Mouse (Mus musculus) forebrain, embryonic 16.5 days (tissue): ENCODE results near the gene Etnk2. TPM values are rescaled to one million over a fixed set of nuclear protein-coding genes. Genes with fewer than 3 reads are reported as not detected.
A peak's percentile ranks its signal among the peaks of the same experiment; 100 is the strongest.

Experiments used
- ATAC-seq: fragments of 200-750 bp; cut with Nextera tagmentation; 2 replicates; pipeline ENCODE4 v1.8.0; 2017; ENCODE audit warnings: mild to moderate bottlenecking, moderate library complexity
- H3K27ac ChIP-seq: fragments of 300-500 bp; sonication (generic); 2 replicates; pipeline ENCODE4 v1.5.1; 2014; ENCODE audit warnings: low read length, control low read depth
- H3K27me3 ChIP-seq: fragments of 300-500 bp; sonication (generic); replicated peaks from 2 replicates; pipeline ENCODE4 v1.6.1; 2014; ENCODE audit warnings: low read length; ENCODE audit not compliant: control insufficient read depth, insufficient read depth
- H3K36me3 ChIP-seq: fragments of 300-500 bp; sonication (generic); 2 replicates; pipeline ENCODE4 v1.6.1; 2014; ENCODE audit not compliant: control insufficient read depth, insufficient read depth
- H3K4me1 ChIP-seq: fragments of 300-500 bp; sonication (generic); replicated peaks from 2 replicates; pipeline ENCODE4 v1.6.1; 2014; ENCODE audit warnings: low read length; ENCODE audit not compliant: control insufficient read depth, insufficient read depth
- H3K4me2 ChIP-seq: fragments of 300-500 bp; sonication (generic); 2 replicates; pipeline ENCODE4 v1.6.1; 2014; ENCODE audit warnings: mild to moderate bottlenecking, low read length, control low read depth
- H3K4me3 ChIP-seq: fragments of 300-500 bp; sonication (generic); replicated peaks from 2 replicates; pipeline ENCODE4 v1.5.1; 2014; ENCODE audit warnings: mild to moderate bottlenecking, low read length, control low read depth
- H3K9ac ChIP-seq: fragments of 300-500 bp; sonication (generic); replicated peaks from 2 replicates; pipeline ENCODE4 v1.6.1; 2014; ENCODE audit warnings: low read depth, low read length, control low read depth
- H3K9me3 ChIP-seq: fragments of 300-500 bp; sonication (generic); 2 replicates; pipeline ENCODE4 v1.6.1; 2016; ENCODE audit warnings: low read length; ENCODE audit not compliant: control insufficient read depth
- WGBS: fragments of 180-500 bp; shearing (Covaris S2); extraction: QIAGEN DNeasy Blood & Tissue Kit; methylation state at CpG from one replicate; pipeline ENCODE4 v1.1.7; 2014; 5-methylcytosine and 5-hydroxymethylcytosine counted together
- polyA plus RNA-seq: library from polyadenylated mRNA; unstranded; fragments of >200 nt; fragmentation: Nextera tagmentation; extraction: Ambion mirVana; gene quantifications from 2 replicates; pipeline ENCODE4 v1.2.1, GENCODE M21; 2015

The Etnk2 gene
- polyA plus RNA-seq, 1 experiment from 2014 or later = 9.5 TPM

DNA sequence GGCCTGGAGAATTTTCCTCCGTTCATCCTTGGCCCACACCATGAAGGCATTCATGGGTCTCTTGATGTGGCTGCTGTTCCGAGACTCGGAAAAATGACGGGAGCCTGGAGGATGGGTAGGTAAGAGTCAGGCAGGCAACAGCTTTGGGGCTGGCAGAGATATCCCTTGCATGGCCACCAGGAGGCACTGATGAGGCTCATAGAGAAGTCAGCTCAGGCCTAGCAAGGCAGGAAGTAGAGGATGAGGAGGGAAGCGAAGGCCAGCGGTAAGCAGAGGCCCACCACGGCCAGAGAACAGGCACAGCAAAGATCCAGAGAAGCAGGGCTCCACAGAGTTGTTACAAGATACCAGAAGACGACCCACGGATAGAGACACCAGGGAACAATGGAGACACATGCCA lies 22.1 kb downstream of the Etnk2 start:
- H3K4me1 ChIP-seq = peaks cover 6% of the 10 kb centered on the region; the same call in 1 of the 2 replicates
- H3K9ac ChIP-seq = peak overlapping the region; percentile 43
- whole genome bisulfite sequencing = 31% methylated on average over 9 of the region's 9 CpGs
- H3K36me3 ChIP-seq = no peaks in the 10 kb centered on the region
- H3K9me3 ChIP-seq = no peaks in the 10 kb centered on the region
- peak; percentile 45 for ATAC-seq
- H3K4me3 ChIP-seq = no peak overlapping the region
- H3K27ac ChIP-seq = no peak overlapping the region
- peak overlapping the region; percentile 6; the same call in 1 of the 2 replicates for H3K4me2 ChIP-seq
- H3K27me3 ChIP-seq = no peaks in the 10 kb centered on the region

DNA sequence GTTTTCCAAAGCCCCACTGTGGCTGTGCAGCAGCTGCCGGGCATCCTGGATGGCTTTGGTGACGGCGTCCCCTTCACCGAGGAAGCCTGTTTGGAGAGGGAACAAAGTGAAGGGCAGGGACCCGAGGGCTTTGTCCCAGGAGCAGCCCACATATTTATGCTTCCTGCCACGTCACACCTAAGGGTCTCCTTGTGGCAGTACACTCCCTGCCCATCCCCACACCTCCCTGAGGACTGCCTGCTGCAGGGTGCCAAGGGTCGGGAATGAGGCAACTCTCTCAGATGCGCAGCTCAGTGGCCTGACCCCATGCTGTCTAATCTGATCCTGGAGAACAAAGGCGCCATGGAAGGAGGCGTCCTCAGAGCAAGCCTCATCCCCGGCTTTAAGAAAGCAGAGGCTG lies 22.8 kb downstream of the Etnk2 start:
- 36% methylated on average over 11 of the region's 11 CpGs for WGBS
- H3K4me2 ChIP-seq = no peak overlapping the region
- H3K4me3 ChIP-seq = no peak overlapping the region
- no peak overlapping the region for H3K27ac ChIP-seq
- no peaks in the 10 kb centered on the region for H3K36me3 ChIP-seq
- no peaks in the 10 kb centered on the region for H3K27me3 ChIP-seq
- peak overlapping the region; percentile 43; the same call in 1 of the 2 replicates for H3K9ac ChIP-seq
- peaks cover 6% of the 10 kb centered on the region; the same call in 1 of the 2 replicates for H3K4me1 ChIP-seq
- H3K9me3 ChIP-seq = no peaks in the 10 kb centered on the region
- no peak for ATAC-seq

DNA sequence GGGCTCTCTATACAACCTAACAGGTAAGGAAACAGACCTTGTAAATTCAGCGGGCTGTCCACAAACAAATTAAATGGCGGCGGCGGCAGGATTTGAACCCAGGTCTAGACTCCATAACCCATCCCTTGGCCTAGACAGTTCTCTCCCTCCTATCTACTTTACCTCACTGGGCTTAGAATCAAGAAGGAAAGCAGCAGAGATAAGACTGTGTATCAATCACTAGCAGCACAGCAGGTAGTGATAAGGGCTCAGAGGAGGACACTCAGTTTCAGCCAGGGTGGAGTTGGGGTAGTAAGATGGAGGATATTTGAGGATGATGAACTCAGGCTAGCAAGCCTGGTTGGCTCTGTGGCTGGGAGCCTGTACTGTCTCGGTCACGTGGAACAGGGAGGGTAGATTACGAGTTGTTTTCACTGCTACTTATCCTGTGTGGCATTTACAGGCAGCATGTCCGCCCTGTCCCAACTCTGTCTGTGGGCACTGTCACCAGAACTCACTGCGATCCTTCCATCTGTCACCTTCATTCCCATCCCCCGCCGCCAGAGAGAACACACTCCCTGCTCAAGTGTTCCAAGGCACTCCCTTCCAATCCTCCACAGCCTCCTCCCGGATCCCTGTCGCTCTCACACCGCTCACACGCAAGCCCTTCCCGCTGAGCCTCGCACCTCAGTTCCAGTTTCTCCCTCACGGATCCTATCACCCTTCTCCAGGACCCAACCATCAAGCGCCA lies 24.3 kb downstream of the Etnk2 start:
- H3K27me3 ChIP-seq = no peaks in the 10 kb centered on the region
- no peaks in the 10 kb centered on the region for H3K36me3 ChIP-seq
- H3K9me3 ChIP-seq = no peaks in the 10 kb centered on the region
- 67% methylated on average over 19 of the region's 19 CpGs for WGBS
- H3K4me2 ChIP-seq = no peak overlapping the region
- ATAC-seq = no peak
- H3K4me3 ChIP-seq = no peak overlapping the region
- peaks cover 6% of the 10 kb centered on the region; the same call in 1 of the 2 replicates for H3K4me1 ChIP-seq
- no peak overlapping the region for H3K9ac ChIP-seq
- no peak overlapping the region for H3K27ac ChIP-seq

DNA sequence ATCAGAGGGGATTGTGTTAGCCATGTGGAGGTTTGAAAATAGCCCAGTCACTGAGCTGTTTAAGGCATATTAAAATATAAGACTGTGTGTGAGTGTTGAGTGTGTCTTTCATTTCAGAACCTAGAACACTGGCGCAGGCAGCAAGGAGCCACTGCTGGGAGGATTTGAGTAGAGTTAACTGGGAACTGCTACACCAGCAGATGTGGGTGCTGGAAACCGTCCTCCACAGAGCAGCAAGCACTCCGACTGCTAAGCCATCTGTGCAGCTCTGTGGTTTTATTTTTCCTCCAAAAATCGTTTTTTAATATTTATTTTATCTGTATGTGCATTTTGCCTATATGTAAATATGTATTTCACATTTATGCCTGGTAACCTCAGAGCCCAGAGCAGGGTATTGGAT lies 31.3 kb downstream of the Etnk2 start:
- H3K9ac ChIP-seq = no peak overlapping the region
- no peak overlapping the region for H3K4me3 ChIP-seq
- H3K36me3 ChIP-seq = no peaks in the 10 kb centered on the region
- H3K4me1 ChIP-seq = peaks cover 17% of the 10 kb centered on the region
- H3K9me3 ChIP-seq = no peaks in the 10 kb centered on the region
- no peaks in the 10 kb centered on the region for H3K27me3 ChIP-seq
- H3K4me2 ChIP-seq = no peak overlapping the region
- ATAC-seq = peak; percentile 62
- 50% methylated on average over 4 of the region's 4 CpGs for WGBS
- peak overlapping the region; percentile 13; the same call in 1 of the 2 replicates for H3K27ac ChIP-seq

DNA sequence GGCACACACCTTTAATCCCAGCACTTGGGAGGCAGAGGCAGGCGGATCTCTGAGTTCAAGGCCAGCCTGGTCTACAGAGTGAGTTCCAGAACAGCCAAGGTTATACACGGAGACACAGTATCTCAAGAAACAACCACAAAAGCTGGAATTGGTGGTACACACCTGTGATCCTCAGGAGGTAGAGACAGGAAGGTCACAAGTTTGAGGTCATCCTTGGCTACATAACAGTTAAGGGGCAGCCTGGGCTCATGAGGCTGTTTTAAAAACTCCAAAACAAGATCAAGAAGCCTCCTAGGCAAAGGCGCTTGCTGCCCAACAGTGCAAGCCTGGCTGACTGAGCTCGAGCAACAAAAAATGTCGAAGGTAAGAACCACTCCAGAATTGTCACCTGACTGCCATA lies 33.3 kb downstream of the Etnk2 start:
- H3K27ac ChIP-seq = no peak overlapping the region
- H3K9ac ChIP-seq = no peak overlapping the region
- H3K4me2 ChIP-seq = no peak overlapping the region
- ATAC-seq = no peak
- no peaks in the 10 kb centered on the region for H3K27me3 ChIP-seq
- 83% methylated on average over 5 of the region's 5 CpGs for WGBS
- H3K9me3 ChIP-seq = no peaks in the 10 kb centered on the region
- H3K4me1 ChIP-seq = peaks cover 17% of the 10 kb centered on the region
- no peaks in the 10 kb centered on the region for H3K36me3 ChIP-seq
- H3K4me3 ChIP-seq = no peak overlapping the region

DNA sequence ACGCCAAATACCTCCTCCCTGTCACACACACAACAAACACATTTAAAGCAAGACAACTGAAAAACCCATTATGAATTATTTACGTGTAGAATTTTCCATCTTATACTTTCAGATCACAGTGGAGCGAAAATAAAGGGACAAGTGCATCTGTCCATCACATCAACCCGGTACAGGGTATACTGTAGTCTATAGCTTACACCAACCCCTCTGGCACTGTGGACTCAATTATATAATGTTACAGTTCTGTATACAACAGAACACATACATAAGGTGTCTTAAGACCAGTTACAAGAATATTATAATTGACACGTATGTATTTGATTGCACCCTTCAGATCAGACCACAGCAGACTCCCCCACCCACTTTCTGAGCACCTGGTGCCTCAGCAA lies 33.7 kb downstream of the Etnk2 start:
- Histone ChIP-seq H3K4me3 (no peak overlapping the region), H3K9ac (peak overlapping the region; percentile 46), H3K27ac (peak overlapping the region; percentile 43; the same call in 1 of the 2 replicates), H3K27me3 (no peaks in the 10 kb centered on the region), H3K4me2 (peak overlapping the region; percentile 28), H3K9me3 (no peaks in the 10 kb centered on the region), H3K4me1 (peaks cover 17% of the 10 kb centered on the region), H3K36me3 (no peaks in the 10 kb centered on the region)
- 52% methylated on average over 5 of the region's 5 CpGs for WGBS
- 0 out of 2 replicates have a peak, but pooled peaks have one; percentile 19 for ATAC-seq

DNA sequence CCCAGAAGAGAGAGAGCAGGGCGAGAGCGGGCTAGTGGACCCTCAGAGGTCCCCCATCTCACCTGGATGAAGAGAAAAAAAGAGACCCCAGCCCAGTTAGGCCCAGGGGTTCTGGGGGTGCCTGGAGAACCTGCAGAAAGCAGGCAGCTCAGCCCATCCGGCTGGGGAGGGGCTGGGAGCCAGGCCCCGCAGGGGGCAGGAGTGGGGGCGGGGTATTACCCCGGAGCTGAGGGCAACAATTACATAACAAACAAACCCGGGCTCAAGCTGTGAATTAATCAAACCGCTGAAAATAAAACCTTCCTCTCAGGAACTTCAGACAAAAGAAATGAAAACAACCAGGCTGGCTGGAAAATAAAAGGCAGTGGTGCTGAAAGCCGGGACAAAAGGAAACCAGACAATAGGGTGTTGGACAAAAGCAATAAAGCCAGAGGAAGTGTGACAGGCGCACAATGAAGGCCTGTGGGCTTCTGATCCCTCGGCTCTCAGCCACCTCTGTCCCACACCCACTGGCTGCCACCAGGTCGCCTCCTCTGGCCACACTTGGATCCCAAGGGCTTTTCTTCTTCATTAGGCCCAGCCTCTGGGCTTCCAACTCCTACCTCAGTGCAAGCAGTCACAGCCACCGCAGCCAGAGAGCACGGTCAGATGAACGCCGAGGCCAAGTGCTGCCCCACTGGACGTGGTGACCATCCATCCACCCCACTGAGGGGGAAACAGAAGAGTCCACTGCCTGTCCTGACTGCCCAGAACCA lies 34.3 kb downstream of the Etnk2 start:
- Histone ChIP-seq H3K27me3 (no peaks in the 10 kb centered on the region), H3K4me3 (no peak overlapping the region)
- ATAC-seq = peak; percentile 41

DNA sequence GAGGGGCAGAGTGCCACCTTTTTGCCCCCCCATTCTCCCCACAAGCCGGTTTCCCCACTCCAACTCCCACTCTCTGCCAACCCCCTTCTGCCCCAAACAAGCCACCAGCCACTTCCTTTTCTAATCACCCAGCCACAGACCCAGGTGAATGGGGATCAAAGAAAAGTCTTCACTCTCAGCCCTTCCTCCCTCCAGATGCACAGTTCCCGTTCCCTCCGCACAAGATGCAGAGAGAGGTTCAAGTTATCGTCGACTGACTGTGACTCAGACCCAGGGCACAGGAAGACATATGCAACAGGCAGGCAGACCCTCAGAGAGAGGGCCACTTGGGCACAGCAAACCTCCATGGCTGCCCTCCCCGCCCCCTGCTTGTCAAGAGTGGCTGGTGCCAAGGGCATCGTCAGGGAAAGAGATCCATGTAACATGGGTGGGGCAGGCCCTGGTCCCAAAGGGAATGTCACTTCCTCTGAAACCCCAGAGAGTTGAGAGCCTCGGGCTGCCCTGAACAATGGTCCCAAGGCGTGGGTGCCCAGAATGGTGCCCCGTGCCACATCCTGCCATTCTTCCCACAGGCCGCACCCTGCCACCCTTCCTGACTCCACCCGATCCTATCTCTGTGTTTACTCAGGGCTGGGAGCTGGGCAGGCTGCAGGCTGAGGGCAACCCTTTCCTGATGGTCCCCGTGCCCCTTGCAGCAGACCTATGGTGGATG lies 36.8 kb downstream of the Etnk2 start:
- H3K9ac ChIP-seq = no peak overlapping the region
- no peaks in the 10 kb centered on the region for H3K36me3 ChIP-seq
- ATAC-seq = no peak
- WGBS = 82% methylated on average over 13 of the region's 13 CpGs
- no peaks in the 10 kb centered on the region for H3K27me3 ChIP-seq
- no peak overlapping the region for H3K4me3 ChIP-seq
- H3K9me3 ChIP-seq = no peaks in the 10 kb centered on the region
- H3K27ac ChIP-seq = no peak overlapping the region
- H3K4me1 ChIP-seq = peaks cover 12% of the 10 kb centered on the region
- H3K4me2 ChIP-seq = no peak overlapping the region

More for the DNA sequence above, 34.3 kb downstream of the Etnk2 start:
- Histone ChIP-seq H3K4me1 (peaks cover 17% of the 10 kb centered on the region), H3K9me3 (no peaks in the 10 kb centered on the region), H3K4me2 (peak overlapping the region; percentile 28), H3K36me3 (no peaks in the 10 kb centered on the region), H3K27ac (peak overlapping the region; percentile 49), H3K9ac (peak overlapping the region; percentile 46)
- 2% methylated on average over 17 of the region's 17 CpGs for WGBS

DNA sequence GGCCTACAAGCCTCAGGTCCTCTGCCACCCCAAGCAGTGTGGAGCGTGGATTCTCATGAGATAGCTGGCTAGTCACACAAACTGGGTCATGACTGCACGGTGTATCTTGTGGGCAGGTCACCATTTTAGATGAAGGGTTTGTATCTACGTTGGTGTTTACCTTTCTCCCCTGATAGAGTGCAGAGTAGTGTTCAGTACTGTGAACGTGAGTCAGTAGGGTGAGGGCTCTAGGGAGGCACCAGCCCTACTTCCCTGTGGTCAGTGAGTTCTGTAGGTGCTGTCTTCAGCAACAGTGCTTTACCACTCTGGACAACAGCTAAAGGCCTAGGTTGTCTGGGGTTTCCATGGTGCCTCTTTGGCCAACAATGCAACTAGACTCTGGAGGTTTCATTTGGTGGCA lies 40.6 kb downstream of the Etnk2 start:
- Histone ChIP-seq H3K36me3 (no peaks in the 10 kb centered on the region), H3K9ac (no peak overlapping the region), H3K9me3 (no peaks in the 10 kb centered on the region), H3K27me3 (no peaks in the 10 kb centered on the region), H3K4me3 (no peak overlapping the region), H3K4me2 (no peak overlapping the region), H3K4me1 (no peaks in the 10 kb centered on the region), H3K27ac (no peak overlapping the region)
- ATAC-seq = no peak
- 93% methylated on average over 4 of the region's 4 CpGs for WGBS
